Mouse (Mus musculus) stomach, adult 2 months (tissue): Measurements from ENCODE around the gene Arpc5l. TPM values are rescaled to one million over a fixed set of nuclear protein-coding genes. Genes with fewer than 3 reads are reported as not detected.

Experiments used
- polyA plus RNA-seq: library from polyadenylated mRNA; depleted of rRNA; stranded (reverse); fragments of >200 nt; gene quantifications from 2 replicates; pipeline ENCODE4 v1.2.3, GENCODE M21; 2012; rRNA removed

Arpc5l gene
- 19.2 and 38.1 TPM in 2 replicates for polyA plus RNA-seq

GRCm38 (mm10) chr2:39004880-39005435 lies at the start of gene Arpc5l:
Gene Arpc5l, plus strand, starts transcription at chr2:39005348.

GRCm38 (mm10) chr2:38997386-38998374 lies 7.5 kb upstream of the Arpc5l start, which contains the start of gene Wdr38:
Gene Wdr38, plus strand, starts transcription at chr2:38997476.

GRCm38 (mm10) chr2:39005574-39006079 lies 479 bp downstream of the Arpc5l start, which contains the start of gene Rpl35:
Gene Rpl35, minus strand, starts transcription at chr2:39005624.

Other genes with a start within 250 kb of the Arpc5l start
- gene Nr6a1, start 77.7 kb upstream of the Arpc5l start, polyA plus RNA-seq: 1.0 and 1.2 TPM in 2 replicates
- gene Olfml2a, start 73.4 kb upstream of the Arpc5l start, polyA plus RNA-seq: 0.98 and 1.6 TPM in 2 replicates
- 0.12 and 0.24 TPM in 2 replicates for gene Wdr38, start 7.9 kb upstream of the Arpc5l start, polyA plus RNA-seq
- gene Rpl35, start 276 bp downstream of the Arpc5l start, polyA plus RNA-seq: 50.4 and 53.8 TPM in 2 replicates
- gene Golga1, start 60.2 kb downstream of the Arpc5l start, polyA plus RNA-seq: 3.1 and 4.7 TPM in 2 replicates
- 0.02 and 0.28 TPM in 2 replicates for gene Scai, start 185.4 kb downstream of the Arpc5l start, polyA plus RNA-seq
- 1.6 and 2.8 TPM in 2 replicates for gene Ppp6c, start 221.1 kb downstream of the Arpc5l start, polyA plus RNA-seq